Mouse (Mus musculus) erythroid progenitor cell, adult 5-6 weeks (primary cell): ENCODE data around the gene Ogdhl. TPM values are rescaled to one million over a fixed set of nuclear protein-coding genes. Genes with fewer than 3 reads are reported as not detected.
"Not testable (repeated sequence)": the region's sequence is repeated elsewhere in the genome, so short reads cannot be mapped to it uniquely, and the experiment has no call there.

Source experiments
- ATAC-seq: replicated peaks from 2 replicates; pipeline ENCODE4 v1.8.0; 2016; ENCODE audit warnings: moderate number of reproducible peaks, mild to moderate bottlenecking, moderate TSS enrichment, inconsistent platforms; ENCODE audit not compliant: poor library complexity, low FRiP score, severe bottlenecking
- total RNA-seq, 2 experiments: library from RNA; stranded (forward) in 1 of 2; stranded (reverse) in 1 of 2; fragments of 150-400 nt in 1 of 2; fragments of 186-747, 209-891 nt in 1 of 2; gene quantifications; 2 replicates each; pipeline versions ENCODE4 v1.2.3 to v1.2.4; 2015 to 2017; ENCODE audit warnings: low replicate concordance in 2 of 2

Gene Ogdhl
- total RNA-seq (2015; ENCODE audit: low replicate concordance): 0.42 TPM in 1 of 2 replicates, not detected in the other
- total RNA-seq (2017; ENCODE audit: low replicate concordance): not detected in 2 replicates

GRCm38 (mm10) chr14:32321732-32322685 lies at the start of gene Ogdhl:
Ogdhl (plus strand) TSS chr14:32322019.
- ATAC-seq: 0 out of 2 replicates have a peak, but pooled peaks have one; percentile 50

- ATAC-seq: no peak
Observed at GRCm38 (mm10) chr14:32301622-32302021, 20.2 kb upstream of the Ogdhl start.

- ATAC-seq: no peak
Observed at GRCm38 (mm10) chr14:32302423-32302822, 19.4 kb upstream of the Ogdhl start.

- ATAC-seq: no peak
Observed at GRCm38 (mm10) chr14:32304921-32305320, 16.9 kb upstream of the Ogdhl start.

GRCm38 (mm10) chr14:32309876-32310275 lies 11.9 kb upstream of the Ogdhl start:
- no peak for ATAC-seq

- no peak for ATAC-seq
Observed at GRCm38 (mm10) chr14:32311381-32312035, 10.3 kb upstream of the Ogdhl start.

GRCm38 (mm10) chr14:32317822-32318221 lies 4.0 kb upstream of the Ogdhl start:
- ATAC-seq: no peak

- no peak for ATAC-seq
Observed at GRCm38 (mm10) chr14:32323221-32323620, 1.4 kb downstream of the Ogdhl start.

GRCm38 (mm10) chr14:32327366-32327765 lies 5.5 kb downstream of the Ogdhl start:
- ATAC-seq: no peak

GRCm38 (mm10) chr14:32332515-32333445 lies 11.0 kb downstream of the Ogdhl start:
- ATAC-seq: no peak

GRCm38 (mm10) chr14:32336021-32336420 lies 14.2 kb downstream of the Ogdhl start:
- no peak for ATAC-seq

GRCm38 (mm10) chr14:32336547-32336946 lies 14.7 kb downstream of the Ogdhl start:
- no peak for ATAC-seq

- ATAC-seq: no peak
Observed at GRCm38 (mm10) chr14:32341823-32342222, 20.0 kb downstream of the Ogdhl start.

GRCm38 (mm10) chr14:32344176-32344575 lies 22.4 kb downstream of the Ogdhl start:
- no peak for ATAC-seq

GRCm38 (mm10) chr14:32344694-32345093 lies 22.9 kb downstream of the Ogdhl start:
- no peak for ATAC-seq

GRCm38 (mm10) chr14:32347307-32347706 lies 25.5 kb downstream of the Ogdhl start:
- no peak for ATAC-seq

GRCm38 (mm10) chr14:32351181-32351920 lies 29.5 kb downstream of the Ogdhl start:
- ATAC-seq: not testable (repeated sequence)

- no peak for ATAC-seq
Observed at GRCm38 (mm10) chr14:32364359-32364758, 42.5 kb downstream of the Ogdhl start.

GRCm38 (mm10) chr14:32369756-32370155 lies 47.9 kb downstream of the Ogdhl start:
- ATAC-seq: no peak
